Mouse (Mus musculus): Measurements from ENCODE around the gene Midn.
"Not testable (repeated sequence)": the region's sequence is repeated elsewhere in the genome, so short reads cannot be mapped to it uniquely, and the experiment has no call there.

Midn gene

DNA sequence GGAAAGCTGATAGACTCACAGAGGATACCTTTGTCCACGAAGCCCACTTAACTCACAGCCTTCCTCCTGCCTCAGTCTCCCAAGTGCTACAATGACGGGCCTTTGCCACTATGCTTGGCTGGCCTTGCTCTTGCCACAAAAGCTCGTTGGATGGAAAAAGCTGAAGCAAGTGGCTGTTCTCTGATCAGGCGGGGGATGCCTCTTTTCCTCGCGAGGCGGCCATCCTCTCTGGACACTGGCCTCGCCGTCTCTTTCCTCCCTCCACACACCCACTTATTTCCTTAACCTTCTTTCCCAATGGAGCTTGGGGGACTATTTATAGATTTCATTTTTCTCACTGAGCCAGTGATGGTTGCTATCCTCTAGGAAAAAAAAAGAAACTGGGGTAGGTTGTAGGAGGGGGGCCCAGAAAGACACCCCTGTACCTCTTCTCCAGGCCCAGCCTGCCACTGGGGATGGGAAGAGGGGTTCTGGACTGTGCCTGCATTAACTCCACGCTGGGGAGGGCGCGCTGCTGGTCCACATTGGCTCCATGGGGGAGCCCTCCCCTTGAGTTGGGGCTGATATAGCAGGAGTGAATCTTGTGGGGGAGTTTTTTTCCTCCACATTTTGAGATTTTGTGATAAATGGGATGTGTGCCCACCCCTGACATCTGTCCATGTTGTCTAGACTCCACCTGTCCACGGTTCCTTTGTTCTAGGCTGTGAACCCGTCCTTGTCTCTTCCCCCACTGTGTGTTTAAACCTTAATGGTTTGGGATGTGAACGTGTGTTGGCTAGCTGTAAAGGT lies 9.3 kb downstream of the Midn start:
- DNase-seq (ENCODE audit: low read depth, low spot score), result no peak

DNA sequence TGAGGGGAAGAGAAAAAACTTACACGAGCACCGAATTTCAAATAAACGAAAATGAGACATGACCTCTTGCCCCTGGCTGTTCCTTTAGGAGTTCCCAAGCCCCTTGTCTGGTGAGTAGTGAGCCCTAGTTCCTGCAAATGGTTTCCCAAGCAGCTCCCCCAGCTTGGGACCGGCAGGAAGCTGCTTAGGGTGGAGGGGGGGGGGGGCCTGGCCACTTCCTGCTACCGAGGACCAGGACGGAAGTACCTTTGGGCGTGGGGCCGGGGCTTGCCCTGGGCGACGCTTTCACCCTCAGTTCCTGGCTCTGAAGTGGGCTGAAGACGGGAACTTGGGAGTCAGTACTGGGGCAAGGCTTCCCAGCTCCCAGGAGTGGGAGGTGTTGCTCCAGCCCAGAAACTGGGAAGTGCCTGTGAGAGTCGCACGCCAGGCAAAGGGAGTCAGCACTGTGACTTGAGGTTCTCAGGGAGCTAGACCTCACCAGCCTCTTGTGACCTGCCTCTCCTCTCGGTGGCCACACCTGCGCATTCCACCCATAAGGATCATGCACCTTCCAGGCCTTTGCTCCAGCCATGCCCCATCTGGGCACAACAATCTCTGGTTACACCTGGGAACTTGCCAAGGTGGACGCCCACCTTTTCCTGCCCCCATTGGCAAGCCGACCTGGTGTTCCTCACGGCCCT lies 10.4 kb downstream of the Midn start:
- no peak for DNase-seq (ENCODE audit: low read depth, low spot score)

DNA sequence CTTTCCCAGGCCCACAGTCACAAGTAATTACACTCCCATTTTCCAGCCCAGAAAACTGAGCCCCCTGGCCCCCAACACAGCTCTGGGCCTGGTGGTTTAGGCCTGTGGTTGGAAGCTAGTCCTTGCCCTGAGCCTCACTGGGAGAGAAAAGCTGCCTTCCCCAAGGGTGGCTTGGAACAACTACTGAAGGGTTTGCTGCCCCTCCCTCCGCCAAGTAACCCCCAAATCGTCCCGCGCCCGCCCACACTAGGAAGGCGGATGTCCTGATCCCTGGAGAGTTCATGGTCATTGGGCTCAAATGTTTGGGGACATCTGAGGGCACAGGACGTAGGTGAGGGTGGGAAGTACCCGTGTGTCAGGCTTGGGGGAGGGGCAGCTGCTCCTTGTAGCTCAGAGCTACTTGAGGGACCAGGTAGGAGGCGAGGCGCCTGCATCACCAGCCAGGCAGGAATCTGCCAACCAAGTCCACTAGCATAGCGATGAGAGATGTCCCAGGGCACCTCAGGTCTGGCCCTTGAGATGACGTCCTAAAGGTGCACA lies 11.0 kb downstream of the Midn start:
- no peak for DNase-seq (ENCODE audit: low read depth, low spot score)

DNA sequence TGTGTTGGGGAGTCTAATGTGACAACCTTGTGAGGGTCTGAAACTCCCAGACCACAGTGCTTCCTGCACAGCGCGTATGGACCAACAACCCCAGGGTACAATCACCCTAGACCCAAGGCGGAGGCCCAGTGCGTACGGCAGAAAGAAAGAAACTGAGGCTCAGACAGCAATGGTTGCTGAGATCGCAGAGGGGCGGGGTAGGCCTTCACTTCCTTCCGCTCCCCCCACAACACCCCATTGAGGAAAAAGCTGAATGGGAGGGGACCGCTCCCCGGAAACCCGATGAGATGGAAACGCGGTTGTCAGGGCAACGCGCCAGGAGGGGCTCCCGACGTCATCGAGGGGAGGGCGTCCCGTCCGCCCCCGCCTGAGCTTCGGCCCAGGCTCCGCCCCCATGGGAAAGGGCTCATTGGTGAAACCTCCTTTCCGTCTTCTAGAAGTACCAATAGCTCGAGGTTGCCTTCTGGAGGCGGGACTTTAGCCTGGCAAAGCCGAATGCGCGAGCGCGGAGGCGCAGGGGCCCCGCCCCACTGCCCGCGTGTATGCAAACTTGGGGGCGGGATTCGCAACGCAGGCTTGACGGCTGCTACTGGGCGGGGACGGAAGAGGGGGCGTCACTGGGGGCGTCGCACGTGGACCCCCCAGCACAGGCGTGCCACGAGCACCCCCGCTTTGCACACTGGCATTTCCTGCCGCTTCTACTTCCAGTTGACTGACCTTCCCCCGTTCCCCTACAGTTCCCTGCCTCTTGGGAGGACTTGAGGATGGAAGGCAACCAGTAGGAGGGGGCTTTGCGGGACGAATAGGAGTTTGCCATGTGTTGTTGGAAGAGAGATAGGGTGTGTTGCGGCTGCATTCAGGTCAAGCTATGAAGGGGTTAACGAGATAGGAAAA lies 11.7 kb downstream of the Midn start:
- DNase-seq (ENCODE audit: low read depth, low spot score), result peak; percentile 98

DNA sequence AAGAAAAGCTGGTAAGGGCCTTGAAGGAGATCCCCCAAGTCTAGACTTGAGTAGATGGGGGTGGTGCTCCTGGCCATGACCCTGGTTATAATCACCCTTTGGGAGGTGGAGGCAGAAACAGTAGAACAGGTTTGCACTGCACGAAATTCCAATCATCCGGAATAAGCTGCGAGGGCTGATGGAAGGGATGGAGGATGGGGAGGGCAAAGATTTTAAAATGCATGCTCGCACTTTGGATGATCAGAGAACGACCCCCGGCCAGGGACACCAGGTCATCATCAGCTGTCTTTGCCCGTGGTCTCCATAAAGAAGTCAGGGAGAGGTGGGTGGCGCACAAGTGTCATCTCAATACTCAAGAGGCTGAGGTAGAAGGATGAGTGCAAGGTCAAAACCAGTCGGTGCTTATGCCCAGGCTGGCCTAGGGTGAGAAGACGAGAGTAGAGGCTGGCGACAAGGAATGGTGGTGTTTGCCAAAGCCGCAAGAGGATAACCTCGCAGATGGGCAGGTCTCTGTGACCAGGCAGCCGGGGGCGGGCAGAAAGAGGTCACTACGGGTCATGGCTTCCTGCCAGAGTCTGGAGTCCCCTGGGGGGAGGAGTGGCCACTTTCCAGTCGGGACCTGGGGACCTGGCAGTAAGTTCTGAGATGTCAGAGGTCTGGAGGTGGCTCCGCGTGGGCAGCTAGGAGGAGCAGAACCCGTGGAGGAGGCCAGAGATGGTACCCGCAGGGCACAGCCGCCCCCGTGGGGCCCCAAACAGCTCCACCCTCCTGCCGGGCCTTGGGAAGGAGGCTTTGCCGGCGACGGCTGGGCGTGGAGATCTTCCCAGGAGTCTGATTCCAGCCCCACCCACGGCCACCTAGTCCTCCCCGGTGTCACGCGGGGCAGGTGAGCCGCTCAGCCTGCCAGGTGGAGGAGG lies 12.6 kb downstream of the Midn start:
- no peak for DNase-seq (ENCODE audit: low read depth, low spot score)

DNA sequence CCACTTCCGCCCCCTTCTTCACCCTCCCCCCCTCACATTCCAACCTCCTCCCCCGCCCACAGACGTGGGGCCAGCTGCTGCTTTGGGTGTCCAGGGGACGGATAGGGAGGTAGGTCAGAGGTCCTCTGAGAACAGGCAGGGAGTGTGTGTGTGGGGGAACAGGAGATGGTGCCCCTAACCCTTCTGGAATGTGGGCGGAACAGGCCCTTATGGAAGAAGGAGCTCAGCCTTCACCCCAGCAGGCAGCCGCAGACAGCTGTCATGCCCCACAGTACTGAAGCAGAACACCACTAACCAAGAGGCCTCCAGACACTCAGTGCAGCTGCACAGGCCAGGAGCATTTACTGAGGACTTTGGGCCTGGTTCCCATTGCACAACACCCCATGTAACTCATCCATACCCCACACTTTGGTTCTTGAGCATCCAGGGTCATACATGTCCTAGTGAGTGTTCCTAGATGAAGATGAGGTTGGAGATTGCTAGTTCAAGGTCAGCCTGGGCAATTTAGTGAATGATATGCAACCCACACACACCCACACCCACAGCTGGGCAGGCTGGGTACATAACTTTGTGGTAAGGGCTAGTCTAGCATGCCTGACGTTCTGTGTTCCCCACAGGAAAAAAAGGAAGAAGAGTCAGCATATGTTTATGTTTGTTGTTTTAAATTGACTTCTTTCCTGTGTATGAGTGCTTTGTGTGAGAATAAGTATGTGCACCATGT lies 13.6 kb downstream of the Midn start:
- no peak for DNase-seq (ENCODE audit: low read depth, low spot score)

DNA sequence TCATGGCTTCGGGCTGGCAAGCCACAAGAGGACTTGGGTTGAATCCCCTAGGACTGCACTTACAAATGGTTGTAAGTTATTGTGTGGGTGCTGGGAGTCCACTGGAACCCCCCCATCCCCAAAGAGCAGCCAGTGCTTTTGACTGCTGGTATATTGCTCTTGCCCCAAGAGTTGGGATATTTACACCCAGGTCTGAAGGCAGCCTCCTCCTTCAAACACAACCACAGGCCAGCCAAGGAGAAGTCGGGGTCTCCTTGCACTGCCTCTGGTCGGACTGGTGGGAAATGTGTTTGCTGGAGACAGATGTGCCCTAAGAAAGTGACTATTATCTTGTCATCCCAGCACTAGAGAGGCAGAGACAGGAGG lies 14.2 kb downstream of the Midn start:
- DNase-seq (ENCODE audit: low read depth, low spot score), result no peak

DNA sequence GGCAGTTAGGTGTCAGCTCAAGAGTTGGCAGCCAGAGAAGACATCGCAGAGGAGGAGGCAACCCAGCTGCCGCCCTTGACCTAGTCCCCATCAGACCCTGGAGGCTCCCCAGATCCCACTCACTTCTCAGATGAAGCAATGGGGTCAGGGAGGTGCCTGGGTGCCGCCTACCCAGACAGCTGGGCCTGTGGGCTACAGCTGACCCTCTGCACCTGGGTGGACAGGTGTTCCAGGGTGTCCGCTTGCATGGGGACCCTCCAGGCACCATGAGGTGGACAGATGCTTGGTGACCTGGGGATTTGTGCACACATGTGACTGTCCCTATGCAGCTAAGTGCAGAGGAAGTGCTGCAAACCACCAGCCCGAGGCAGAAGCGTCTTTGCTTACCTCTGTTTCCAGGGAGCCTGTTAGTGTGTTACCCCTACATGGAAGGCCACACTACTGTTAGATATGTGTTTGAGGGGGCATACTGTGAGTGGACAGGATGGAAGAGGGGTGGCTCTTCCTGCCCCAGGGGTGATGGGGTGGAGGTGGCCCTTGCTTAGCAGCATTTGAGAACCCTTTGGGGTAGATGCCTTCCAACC lies 14.7 kb downstream of the Midn start:
- no peak for DNase-seq (ENCODE audit: low read depth, low spot score)

DNA sequence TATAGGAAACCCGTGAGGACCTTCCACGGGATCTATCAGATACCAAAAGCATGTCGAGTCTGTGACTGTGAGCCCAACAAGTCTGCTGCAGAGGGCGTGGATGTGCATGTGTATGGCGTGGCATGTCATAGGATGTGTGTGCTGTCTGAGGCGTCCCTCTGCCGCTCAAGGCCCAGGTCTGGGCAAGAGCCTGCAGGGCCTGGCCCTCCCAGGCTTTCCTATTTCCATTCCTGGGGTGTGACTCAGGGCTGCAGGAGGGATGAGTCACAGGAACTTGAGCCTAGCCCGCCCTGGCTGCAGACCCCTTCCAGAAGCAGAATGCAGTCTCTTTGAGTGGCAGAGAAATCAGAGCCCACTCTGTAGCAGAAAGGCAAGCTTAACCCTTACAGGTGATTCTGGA lies 15.6 kb downstream of the Midn start:
- no peak for DNase-seq (ENCODE audit: low read depth, low spot score)

DNA sequence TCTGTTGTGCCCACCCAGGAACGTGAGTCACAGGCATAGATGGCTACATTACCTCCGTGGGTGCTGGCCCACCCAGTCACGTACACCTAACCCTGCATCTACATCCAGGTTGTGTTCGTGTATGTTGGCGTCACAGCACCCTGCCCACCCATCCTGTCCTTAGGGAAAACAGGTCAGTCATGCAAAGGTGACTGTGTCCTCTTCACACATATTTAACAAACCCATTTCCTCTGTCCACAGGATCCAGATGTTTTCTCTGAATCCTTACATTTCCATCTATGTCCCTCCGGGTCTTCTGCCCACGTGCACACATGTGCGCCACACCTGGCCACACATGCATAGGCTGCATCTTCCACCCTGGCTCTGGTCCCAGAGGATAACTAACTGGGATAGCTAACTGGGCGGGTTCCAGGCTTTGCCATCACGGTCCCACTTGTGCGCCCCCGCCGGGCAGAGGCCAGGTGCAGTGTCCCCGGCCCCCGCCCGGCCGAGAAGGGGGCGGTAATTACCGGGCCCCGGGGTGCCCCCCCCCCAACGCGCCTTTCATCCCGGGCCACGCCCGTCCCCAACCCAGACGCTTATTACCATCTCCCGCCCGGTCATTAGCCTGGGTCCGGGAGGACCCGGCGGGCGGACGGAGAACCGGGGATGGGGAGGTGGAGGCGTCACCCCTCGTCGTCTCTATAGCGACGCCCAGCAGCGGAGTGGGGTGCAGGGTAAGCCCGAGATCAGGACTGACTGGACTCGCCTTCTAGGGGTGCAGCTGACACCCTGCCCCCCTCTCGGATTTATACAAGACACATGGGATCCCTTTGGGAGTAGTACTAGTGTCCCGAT lies 16.3 kb downstream of the Midn start:
- DNase-seq (ENCODE audit: low read depth, low spot score), result no peak

DNA sequence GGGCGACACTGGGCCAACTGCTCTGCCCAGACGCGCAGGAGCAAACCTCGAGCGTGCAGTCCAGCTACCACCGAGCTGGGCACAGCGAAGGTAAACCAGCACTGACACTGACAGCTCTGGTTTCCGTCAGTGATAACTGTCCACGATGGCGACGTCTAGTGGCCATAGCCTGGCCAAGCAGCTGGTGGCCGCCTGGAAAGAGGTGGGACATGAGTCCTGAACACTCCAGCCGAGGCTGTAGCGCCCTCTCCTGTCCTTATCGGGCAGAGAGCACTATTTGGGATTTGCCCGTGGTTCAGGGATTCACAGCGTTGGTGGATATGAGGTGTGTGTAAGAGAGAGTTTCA lies 16.9 kb downstream of the Midn start:
- DNase-seq (ENCODE audit: low read depth, low spot score), result no peak

DNA sequence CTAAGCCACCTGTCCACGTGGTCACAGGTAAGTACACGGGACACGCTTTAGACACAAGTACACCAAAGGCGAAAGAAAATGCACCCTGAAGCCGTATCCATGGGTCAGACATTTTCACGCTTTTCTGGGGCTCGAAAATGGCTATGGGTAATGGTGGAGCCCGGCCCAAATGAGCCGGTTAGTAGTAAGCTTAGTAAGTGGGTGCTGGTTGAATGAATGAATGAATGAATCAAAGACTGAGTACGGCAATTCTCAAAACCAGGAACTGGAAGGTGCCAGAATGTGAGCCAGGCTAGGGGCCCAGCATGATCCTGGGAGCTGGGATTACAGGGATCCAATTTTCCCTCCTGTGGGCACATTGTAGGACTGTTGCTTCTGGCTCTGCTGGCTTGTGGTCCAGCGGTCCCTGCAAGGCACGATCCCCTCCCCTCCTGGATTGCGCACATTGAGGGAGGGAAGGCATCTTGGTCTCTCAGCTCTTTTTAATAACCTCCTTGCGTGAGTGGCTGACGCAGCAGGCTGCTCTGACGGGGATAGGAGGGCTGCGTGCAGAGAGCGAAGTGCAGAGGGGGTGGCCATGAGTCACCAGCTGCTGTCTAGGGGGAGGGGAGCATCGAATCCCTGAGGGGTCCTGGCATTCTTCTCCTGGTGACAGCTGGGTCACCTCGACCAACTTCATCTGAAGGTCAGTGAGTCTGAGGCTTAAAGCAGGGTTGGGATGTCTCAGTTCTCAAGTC lies 17.5 kb downstream of the Midn start, which contains the start of gene Cirbp:
Cirbp (plus strand) TSS at position 594 of the 737 bp plus-strand sequence.
- DNase-seq (ENCODE audit: low read depth, low spot score), result no peak

DNA sequence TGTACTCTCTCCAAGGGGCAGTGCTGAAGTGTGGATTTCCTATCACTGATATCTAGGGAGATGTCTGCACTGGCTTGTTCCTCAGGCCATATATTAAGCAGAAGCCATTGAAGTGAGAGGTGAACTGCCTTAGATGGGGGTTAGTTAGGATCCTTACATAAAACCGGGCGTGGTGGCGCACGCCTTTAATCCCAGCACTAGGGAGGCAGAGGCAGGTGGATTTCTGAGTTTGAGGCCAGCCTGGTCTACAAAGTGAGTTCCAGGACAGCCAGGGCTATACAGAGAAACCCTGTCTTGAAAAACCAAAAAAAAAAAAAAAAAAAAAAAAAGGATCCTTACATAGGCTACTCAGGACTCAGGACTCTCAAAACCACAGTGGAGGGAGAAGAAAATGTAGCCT lies 18.1 kb downstream of the Midn start:
- DNase-seq (ENCODE audit: low read depth, low spot score), result not testable (repeated sequence)

DNA sequence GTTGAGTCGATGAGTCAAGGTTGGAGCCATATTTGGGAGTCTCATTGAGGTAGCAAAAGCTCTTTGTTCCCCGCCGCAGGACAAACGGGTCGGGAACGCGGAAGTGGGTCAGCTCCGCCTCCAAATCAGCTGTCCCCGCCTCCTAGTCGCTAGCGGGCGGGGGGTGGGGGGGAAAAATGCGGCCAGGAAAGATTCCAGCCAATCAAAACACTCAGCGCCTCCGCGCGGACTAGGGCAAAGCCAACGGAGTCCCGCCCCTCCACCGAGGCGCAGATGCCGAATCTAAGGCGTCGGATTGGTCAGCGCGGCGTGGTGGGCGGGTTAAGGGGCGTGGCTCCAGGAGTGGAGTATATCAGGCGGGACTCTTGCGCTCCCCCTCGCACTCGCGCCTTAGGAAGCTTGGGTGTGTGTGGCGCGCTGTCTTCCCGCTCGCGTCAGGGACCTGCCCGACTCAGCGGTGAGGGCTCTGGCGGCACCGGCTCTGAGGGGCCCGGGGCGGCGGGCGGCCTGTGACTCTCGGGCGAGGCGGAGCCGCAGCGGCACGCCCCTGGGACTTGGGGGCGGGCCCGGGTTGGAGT lies 19.5 kb downstream of the Midn start:
- peak; percentile 98 for DNase-seq (ENCODE audit: low read depth, low spot score)

DNA sequence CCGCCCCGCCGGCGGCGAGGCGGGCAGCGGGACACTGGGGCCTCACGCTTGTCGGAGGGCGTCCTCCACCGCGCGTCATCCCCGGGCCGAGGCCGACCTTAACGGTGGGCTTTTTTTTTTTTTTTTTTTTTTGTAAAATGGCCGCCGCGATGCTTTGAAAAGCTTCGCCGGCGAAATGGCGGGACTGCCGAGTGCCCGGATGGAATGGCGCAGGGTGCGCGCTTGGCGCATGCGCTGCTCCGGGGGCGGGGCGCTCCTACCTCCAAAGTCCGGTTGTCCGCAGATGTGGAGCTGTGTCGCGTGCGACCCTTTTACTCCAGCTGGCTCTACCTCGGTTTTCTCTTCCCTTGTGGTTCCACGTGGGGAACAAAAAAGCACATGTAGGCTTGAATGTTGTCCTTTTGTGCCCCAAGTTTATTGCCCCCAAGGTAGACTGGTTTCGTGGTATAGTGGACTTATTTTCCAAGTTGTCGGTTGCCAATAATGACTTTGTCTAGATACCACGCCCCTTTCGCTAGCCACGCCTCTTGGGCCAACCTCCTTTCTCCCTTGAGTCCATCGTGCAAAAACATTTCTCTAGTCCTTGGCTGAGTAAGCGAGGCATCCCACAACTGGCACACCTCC lies 20.1 kb downstream of the Midn start:
- no peak for DNase-seq (ENCODE audit: low read depth, low spot score)

DNA sequence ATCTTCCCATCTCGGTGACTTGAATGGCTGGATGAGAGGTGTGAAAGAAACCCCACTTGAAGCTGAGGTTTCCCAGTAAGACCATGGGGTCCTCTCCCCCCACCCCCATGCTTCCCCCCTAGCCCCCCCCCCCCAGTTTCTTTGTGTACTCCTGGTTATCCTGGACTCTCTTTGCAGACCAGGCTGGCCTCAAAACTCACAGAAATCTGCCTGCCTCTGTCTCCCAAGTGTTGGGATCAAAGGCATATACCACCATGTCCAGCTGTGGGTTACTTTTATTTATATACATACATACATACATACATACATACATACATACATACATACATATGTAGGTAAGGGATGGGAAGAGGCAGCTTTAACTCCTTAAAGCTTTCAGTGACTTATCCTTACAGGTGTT lies 21.0 kb downstream of the Midn start:
- no peak for DNase-seq (ENCODE audit: low read depth, low spot score)

DNA sequence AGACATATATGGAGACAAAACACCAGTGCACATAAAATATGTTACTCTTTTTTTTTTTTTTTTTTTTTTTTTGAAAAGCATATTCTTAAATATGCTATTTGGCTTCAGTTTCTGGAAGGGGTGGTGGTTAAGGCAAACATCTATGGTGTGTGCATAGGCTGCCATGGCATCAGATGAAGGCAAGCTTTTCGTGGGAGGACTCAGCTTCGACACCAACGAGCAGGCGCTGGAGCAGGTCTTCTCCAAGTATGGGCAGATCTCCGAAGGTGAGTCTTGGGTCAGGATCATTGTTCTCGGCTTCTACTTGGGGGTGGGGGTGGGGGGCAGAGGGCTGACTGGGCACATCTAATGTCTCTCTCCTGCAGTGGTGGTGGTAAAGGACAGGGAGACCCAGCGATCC lies 21.6 kb downstream of the Midn start:
- DNase-seq (ENCODE audit: low read depth, low spot score), result no peak

DNA sequence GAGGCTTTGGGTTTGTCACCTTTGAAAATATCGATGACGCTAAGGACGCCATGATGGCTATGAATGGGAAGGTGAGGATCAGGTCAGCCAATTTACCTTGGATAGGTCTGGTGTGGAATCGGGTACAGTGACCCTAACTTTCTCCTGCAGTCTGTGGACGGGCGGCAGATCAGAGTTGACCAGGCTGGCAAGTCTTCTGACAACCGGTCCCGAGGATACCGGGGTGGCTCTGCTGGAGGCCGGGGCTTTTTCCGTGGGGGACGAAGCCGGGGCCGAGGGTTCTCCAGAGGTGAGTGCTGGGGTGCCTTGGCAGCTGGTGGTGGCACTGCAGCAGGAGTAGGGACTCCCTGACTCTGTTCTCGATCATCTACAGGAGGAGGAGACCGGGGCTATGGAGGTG lies 22.0 kb downstream of the Midn start:
- no peak for DNase-seq (ENCODE audit: low read depth, low spot score)
